Mouse (Mus musculus): ENCODE measurements around the gene Serpinf2. TPM values are rescaled to one million over a fixed set of nuclear protein-coding genes. Genes with fewer than 3 reads are reported as not detected.
A peak's percentile ranks its signal among the peaks of the same experiment; 100 is the strongest.

The Serpinf2 gene
- polyA plus RNA-seq, 1 experiment: 0.06 TPM

DNA sequence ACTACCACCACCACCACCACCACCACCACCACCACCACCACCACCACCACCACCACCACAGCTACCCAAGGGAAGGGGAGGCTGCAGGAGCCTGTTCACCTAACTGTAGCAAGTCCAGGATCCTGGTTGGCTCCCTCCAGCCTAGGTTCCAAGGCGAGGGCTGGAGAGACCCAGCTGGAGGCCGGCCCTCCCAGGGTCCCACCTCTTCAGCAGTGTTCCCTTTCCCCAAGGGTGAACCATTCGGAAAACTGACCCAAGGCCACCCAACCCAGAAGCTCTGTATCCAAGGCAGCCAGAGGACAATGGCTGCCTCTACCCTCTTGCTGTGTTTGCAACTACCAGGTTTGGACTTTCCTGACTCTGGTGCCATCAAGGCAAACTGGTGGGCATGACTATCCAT is 560 bp upstream of the Serpinf2 start:
- H3K27me3 ChIP-seq (ENCODE audit: control insufficient read depth, insufficient read depth, insufficient read length): no peaks in the 10 kb centered on the region
- no peak overlapping the region for H3ac ChIP-seq (ENCODE audit: control insufficient read depth, insufficient read length)
- TF ChIP-seq POLR2AphosphoS2 (IDR thresholded peaks at IDR 0.05; ENCODE audit: insufficient read length, low read depth) (no peak), MYOD1 (IDR thresholded peaks at IDR 0.05; ENCODE audit: control insufficient read depth in 1 of 3, insufficient read length in 2 of 3, low read depth in 2 of 3) (no peak), TCF3 (IDR thresholded peaks at IDR 0.05; ENCODE audit: insufficient read length, low read depth) (no peak), CEBPB (IDR thresholded peaks at IDR 0.05; ENCODE audit: insufficient read depth, poor library complexity, severe bottlenecking) (no peak), POLR2A (IDR thresholded peaks at IDR 0.05; ENCODE audit: insufficient read length, low read depth) (no peak), MYOG (IDR thresholded peaks at IDR 0.05; ENCODE audit: control insufficient read depth in 1 of 3, insufficient read depth in 1 of 3, insufficient read length in 2 of 3, low read depth in 2 of 3) (no peak), MAX (IDR thresholded peaks at IDR 0.05; ENCODE audit: low read depth) (no peak)
- no peak overlapping the region for H3K4me2 ChIP-seq (ENCODE audit: low read depth)
- H3K79me2 ChIP-seq (ENCODE audit: control insufficient read depth, insufficient read depth): no peaks in the 10 kb centered on the region
- no peak overlapping the region for H3K4me3 ChIP-seq
- peaks cover 17% of the 10 kb centered on the region for H3K36me3 ChIP-seq (ENCODE audit: control insufficient read depth, insufficient read depth)

DNA sequence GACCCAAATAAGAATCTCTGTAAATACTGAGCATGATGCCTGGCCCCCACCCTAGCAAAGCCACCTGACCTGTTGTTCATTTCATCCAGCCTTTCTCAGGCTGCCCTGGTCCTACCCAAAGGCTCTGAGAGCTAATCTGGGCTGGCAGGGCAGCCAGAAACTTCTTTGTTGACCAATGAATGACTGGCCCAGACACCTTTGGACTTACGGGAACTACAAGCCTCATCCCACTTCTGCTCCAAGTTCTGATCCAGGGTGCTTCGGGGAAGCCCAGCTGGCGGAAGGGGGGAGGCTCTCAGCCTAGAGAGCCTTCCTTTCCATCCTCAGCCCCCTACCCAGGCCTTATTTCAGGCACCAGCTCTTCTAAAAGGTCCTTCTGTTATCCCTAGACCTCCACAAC is 587 bp downstream of the Serpinf2 start:
- Histone ChIP-seq H3ac (ENCODE audit: control insufficient read depth, insufficient read length) (no peak overlapping the region), H3K27me3 (ENCODE audit: control insufficient read depth, insufficient read depth, insufficient read length) (no peaks in the 10 kb centered on the region), H3K36me3 (ENCODE audit: control insufficient read depth, insufficient read depth) (peaks cover 17% of the 10 kb centered on the region), H3K79me2 (ENCODE audit: control insufficient read depth, insufficient read depth) (no peaks in the 10 kb centered on the region), H3K4me3 (no peak overlapping the region), H3K4me2 (ENCODE audit: low read depth) (no peak overlapping the region)
- TF ChIP-seq POLR2A (IDR thresholded peaks at IDR 0.05; ENCODE audit: insufficient read length, low read depth): no peak
- TF ChIP-seq TCF3 (IDR thresholded peaks at IDR 0.05; ENCODE audit: insufficient read length, low read depth): no peak
- TF ChIP-seq CEBPB (IDR thresholded peaks at IDR 0.05; ENCODE audit: insufficient read depth, poor library complexity, severe bottlenecking): no peak
- TF ChIP-seq POLR2AphosphoS2 (IDR thresholded peaks at IDR 0.05; ENCODE audit: insufficient read length, low read depth): no peak
- TF ChIP-seq USF1 (IDR thresholded peaks at IDR 0.05; ENCODE audit: low read depth): no peak
- TF ChIP-seq E2F4 (IDR thresholded peaks at IDR 0.05; ENCODE audit: insufficient read depth): no peak
- TF ChIP-seq TCF12 (IDR thresholded peaks at IDR 0.05; ENCODE audit: insufficient read depth, poor library complexity, severe bottlenecking): no peak
- no peak for TF ChIP-seq SRF (IDR thresholded peaks at IDR 0.05; ENCODE audit: control insufficient read depth, insufficient read length, low read depth)
- TF ChIP-seq MYOD1 (IDR thresholded peaks at IDR 0.05; ENCODE audit: control insufficient read depth in 1 of 3, insufficient read length in 2 of 3, low read depth in 2 of 3): no peak
- no peak for TF ChIP-seq MYOG (IDR thresholded peaks at IDR 0.05; ENCODE audit: control insufficient read depth in 1 of 3, insufficient read depth in 1 of 3, insufficient read length in 2 of 3, low read depth in 2 of 3)
- no peak for TF ChIP-seq REST (IDR thresholded peaks at IDR 0.05; ENCODE audit: insufficient read depth, insufficient read length)
- TF ChIP-seq MAX (IDR thresholded peaks at IDR 0.05; ENCODE audit: low read depth): no peak

DNA sequence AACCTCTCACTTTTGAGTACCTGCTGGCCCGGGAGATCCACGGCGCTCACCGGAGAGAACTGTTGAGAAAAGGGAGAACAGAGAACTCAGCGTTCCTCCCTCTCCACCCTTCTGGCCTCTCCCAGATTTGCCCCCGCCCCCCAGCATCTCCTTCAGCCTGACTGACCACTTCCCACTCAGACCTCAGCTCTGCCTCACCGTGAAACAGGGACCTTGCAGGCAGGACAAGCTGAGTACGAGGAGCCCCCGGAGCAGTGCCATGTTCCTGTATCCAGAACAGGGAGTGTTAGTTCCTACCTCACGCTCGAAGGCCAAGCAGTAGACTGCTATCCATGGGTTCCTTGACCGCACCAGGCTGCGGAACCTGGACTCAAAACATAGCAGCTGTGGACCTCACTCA is 1.2 kb downstream of the Serpinf2 start:
- Histone ChIP-seq H3ac (ENCODE audit: control insufficient read depth, insufficient read length) (no peak overlapping the region), H3K79me2 (ENCODE audit: control insufficient read depth, insufficient read depth) (no peaks in the 10 kb centered on the region), H3K4me2 (ENCODE audit: low read depth) (no peak overlapping the region), H3K4me3 (no peak overlapping the region), H3K36me3 (ENCODE audit: control insufficient read depth, insufficient read depth) (peaks cover 15% of the 10 kb centered on the region), H3K27me3 (ENCODE audit: control insufficient read depth, insufficient read depth, insufficient read length) (no peaks in the 10 kb centered on the region)
- no peak for TF ChIP-seq POLR2A (IDR thresholded peaks at IDR 0.05; ENCODE audit: insufficient read length, low read depth)

DNA sequence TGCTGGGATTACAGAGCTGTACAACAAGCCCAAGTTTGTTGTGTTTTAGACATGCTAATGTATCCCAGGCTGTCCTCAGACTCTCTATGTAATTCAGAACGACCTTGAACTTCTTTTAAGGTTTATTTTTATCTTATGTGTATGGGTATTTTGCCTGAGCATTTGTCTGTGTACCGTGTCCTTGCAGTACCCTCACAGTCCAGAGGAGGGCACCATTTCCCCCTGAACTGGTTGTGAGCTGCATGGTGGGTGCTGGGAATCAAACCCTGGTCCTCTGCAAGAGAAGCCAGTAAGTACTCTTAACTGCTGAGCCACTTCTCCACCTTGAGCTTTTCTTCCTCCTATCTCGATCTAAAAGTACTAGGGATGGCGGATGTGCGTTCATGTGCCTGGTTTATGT is 5.3 kb downstream of the Serpinf2 start:
- H3K27me3 ChIP-seq (ENCODE audit: control insufficient read depth, insufficient read depth, insufficient read length): no peaks in the 10 kb centered on the region
- TF ChIP-seq POLR2A (IDR thresholded peaks at IDR 0.05; ENCODE audit: insufficient read length, low read depth) (no peak), TCF12 (IDR thresholded peaks at IDR 0.05; ENCODE audit: insufficient read depth, poor library complexity, severe bottlenecking) (no peak), TCF3 (IDR thresholded peaks at IDR 0.05; ENCODE audit: insufficient read length, low read depth) (no peak), SRF (IDR thresholded peaks at IDR 0.05; ENCODE audit: control insufficient read depth, insufficient read length, low read depth) (no peak), MYOD1 (IDR thresholded peaks at IDR 0.05; ENCODE audit: control insufficient read depth in 1 of 3, insufficient read length in 2 of 3, low read depth in 2 of 3) (no peak), USF1 (IDR thresholded peaks at IDR 0.05; ENCODE audit: low read depth) (no peak), REST (IDR thresholded peaks at IDR 0.05; ENCODE audit: insufficient read depth, insufficient read length) (no peak), POLR2AphosphoS2 (IDR thresholded peaks at IDR 0.05; ENCODE audit: insufficient read length, low read depth) (no peak), CEBPB (IDR thresholded peaks at IDR 0.05; ENCODE audit: insufficient read depth, poor library complexity, severe bottlenecking) (no peak), MYOG (IDR thresholded peaks at IDR 0.05; ENCODE audit: control insufficient read depth in 1 of 3, insufficient read depth in 1 of 3, insufficient read length in 2 of 3, low read depth in 2 of 3) (no peak), MAX (IDR thresholded peaks at IDR 0.05; ENCODE audit: low read depth) (no peak), E2F4 (IDR thresholded peaks at IDR 0.05; ENCODE audit: insufficient read depth) (no peak)
- H3K36me3 ChIP-seq (ENCODE audit: control insufficient read depth, insufficient read depth): no peaks in the 10 kb centered on the region
- H3K79me2 ChIP-seq (ENCODE audit: control insufficient read depth, insufficient read depth): no peaks in the 10 kb centered on the region
- no peak overlapping the region for H3K4me2 ChIP-seq (ENCODE audit: low read depth)
- H3ac ChIP-seq (ENCODE audit: control insufficient read depth, insufficient read length): no peak overlapping the region
- no peak overlapping the region for H3K4me3 ChIP-seq

DNA sequence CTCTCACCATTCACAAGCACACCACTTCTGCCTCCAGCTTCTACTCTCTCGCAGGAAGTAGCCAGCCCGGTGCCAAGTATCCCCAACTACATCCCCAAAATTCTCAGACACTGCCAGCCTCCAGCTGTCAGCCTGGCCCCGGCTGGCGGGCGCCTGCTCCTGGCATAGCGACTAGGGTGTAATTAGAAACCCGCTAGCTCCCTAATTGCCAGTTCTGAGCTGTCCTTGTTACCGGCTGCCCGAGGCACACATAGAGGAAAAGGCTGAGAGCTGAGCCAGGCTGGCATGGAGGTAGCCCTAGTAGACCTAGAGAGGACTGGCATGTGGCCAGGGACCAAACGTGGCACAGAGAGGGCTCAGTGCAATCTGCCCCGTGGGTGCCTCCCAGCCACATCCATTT is 8.1 kb downstream of the Serpinf2 start:
- TF ChIP-seq MAX (IDR thresholded peaks at IDR 0.05; ENCODE audit: low read depth) (no peak), CEBPB (IDR thresholded peaks at IDR 0.05; ENCODE audit: insufficient read depth, poor library complexity, severe bottlenecking) (no peak), MYOG (IDR thresholded peaks at IDR 0.05; ENCODE audit: control insufficient read depth in 1 of 3, insufficient read depth in 1 of 3, insufficient read length in 2 of 3, low read depth in 2 of 3) (peak in 2 of 3 experiments; percentile 50 to 60), MYOD1 (IDR thresholded peaks at IDR 0.05; ENCODE audit: control insufficient read depth in 1 of 3, insufficient read length in 2 of 3, low read depth in 2 of 3) (peak in 2 of 3 experiments; percentile 10 to 53), USF1 (IDR thresholded peaks at IDR 0.05; ENCODE audit: low read depth) (no peak)
- Histone ChIP-seq H3K79me2 (ENCODE audit: control insufficient read depth, insufficient read depth) (no peaks in the 10 kb centered on the region), H3K4me3 (no peak overlapping the region), H3K36me3 (ENCODE audit: control insufficient read depth, insufficient read depth) (no peaks in the 10 kb centered on the region), H3ac (ENCODE audit: control insufficient read depth, insufficient read length) (no peak overlapping the region), H3K27me3 (ENCODE audit: control insufficient read depth, insufficient read depth, insufficient read length) (no peaks in the 10 kb centered on the region), H3K4me2 (ENCODE audit: low read depth) (peak overlapping the region; percentile 59)
